Mouse (Mus musculus): ENCODE measurements around the gene Svep1. TPM values are rescaled to one million over a fixed set of nuclear protein-coding genes. Genes with fewer than 3 reads are reported as not detected.

Svep1 gene
- polyA plus RNA-seq (2012; rRNA removed), result 8.3 and 10.3 TPM in 2 replicates

GRCm38 (mm10) chr4:58206115-58206945, at the start of gene Svep1:
Svep1 (minus strand) TSS chr4:58206859.

GRCm38 (mm10) chr4:58009024-58009423, 197.6 kb downstream of the Svep1 start, which contains the start of gene Txndc8:
Txndc8 (minus strand) TSS chr4:58009124.

Other genes starting within 250 kb of the Svep1 start
- not detected in 2 replicates for gene Txndc8, start 197.7 kb downstream of the Svep1 start, polyA plus RNA-seq (2012; rRNA removed)
- 1.6 and 1.8 TPM in 2 replicates for gene Musk, start 79.1 kb upstream of the Svep1 start, polyA plus RNA-seq (2012; rRNA removed)